Mouse (Mus musculus) liver, adult 2 months (tissue): ENCODE results near the gene Cd44.

Experiments
- CTCF ChIP-seq: fragments of 200-500 bp; IDR thresholded peaks from 2 replicates; pipeline ENCODE4 v1.5.1; 2011; ENCODE audit warnings: low read depth, low read length, control low read depth
- POLR2A ChIP-seq: fragments of 200-500 bp; IDR thresholded peaks from 2 replicates; pipeline ENCODE4 v1.6.1; 2011; ENCODE audit warnings: low read length, control low read depth; ENCODE audit not compliant: insufficient read depth; ENCODE audit errors: extremely low read depth

DNA sequence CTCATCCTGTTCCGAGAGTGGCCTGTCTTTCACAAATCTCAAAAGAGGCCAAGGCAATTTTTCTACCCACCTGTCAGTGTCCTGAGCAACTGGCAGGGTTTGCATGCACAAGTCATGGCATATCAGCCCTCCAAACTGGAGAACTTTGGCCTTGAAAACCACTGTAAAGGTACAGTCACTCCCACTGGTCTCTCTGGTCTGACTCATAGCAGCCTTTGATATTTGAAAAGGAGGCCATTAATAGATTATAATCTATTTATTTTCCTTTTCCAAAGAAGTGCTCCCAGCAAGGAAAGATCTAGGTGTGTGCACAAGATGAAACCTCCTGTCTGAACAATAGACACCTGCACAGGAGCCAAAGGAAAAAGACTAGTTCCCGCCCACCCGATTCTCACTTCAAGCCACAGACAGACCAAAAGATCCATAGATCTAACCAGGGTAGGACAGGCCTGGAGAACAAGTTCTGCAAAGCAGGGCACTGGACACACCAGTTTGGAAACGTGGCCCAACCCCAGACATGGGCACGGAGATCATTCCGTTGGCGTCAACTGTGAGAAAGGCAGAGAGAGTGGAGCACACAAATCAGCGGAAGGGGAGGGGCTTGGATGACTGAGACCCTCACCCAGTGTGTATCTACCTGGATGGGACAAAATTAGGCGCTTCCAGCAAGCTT, 75.4 kb downstream of the Cd44 start:
- TF ChIP-seq POLR2A (no peak), CTCF (no peak)
